Mouse (Mus musculus): ENCODE data around the gene Dis3.

DNA sequence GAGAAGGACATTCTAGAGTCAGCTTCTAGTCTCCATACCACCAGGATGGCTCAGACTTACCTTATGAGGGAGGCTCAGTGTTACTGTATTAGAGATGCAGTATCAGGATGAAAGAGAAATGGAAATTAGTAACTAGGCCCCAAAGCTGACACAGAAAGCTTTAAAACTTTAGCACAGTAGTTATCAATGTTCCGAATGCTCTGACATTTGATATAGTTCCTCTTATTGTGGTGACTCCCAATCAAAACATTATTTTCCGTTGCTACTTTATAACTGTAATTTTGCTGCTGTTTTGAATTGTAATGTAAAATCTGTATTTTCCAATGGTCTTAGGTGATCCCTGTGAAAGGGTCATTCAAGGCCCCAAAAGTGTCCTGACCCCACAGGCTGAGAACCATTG, 7.1 kb upstream of the Dis3 start:
- TF ChIP-seq CTCF (IDR thresholded peaks at IDR 0.05; ENCODE audit: insufficient read depth, low read length) (no peak), POLR2A (IDR thresholded peaks at IDR 0.05; ENCODE audit: borderline replicate concordance, extremely low read depth, low read depth, low read length) (no peak)

Data from lung, adult 2 months (tissue).